Comparison of ENCODE assay signal across 8 mouse cellular contexts in genomic region chr17:84512516-84513085, GRCm38 (mm10). TPM values are rescaled to one million over a fixed set of nuclear protein-coding genes. Genes with fewer than 3 reads are reported as not detected.
DNase-seq lines count a peak whose midpoint lies in the region; ATAC-seq and TF ChIP-seq lines count a peak whose summit lies in the region.

No protein-coding gene starts in this region.

- H3K27ac ChIP-seq in heart, embryonic 12.5 days (ENCODE audit: poor library complexity, severe bottlenecking): no peak overlapping the region
- no peak overlapping the region for H3K27ac ChIP-seq in cortical plate, adult 2 months (ENCODE audit: insufficient read depth, low read length)
- no peak overlapping the region for H3K27ac ChIP-seq in hindbrain, embryonic 14.5 days
- peak overlapping the region; percentile 90 for H3K27ac ChIP-seq in lung, postnatal 0 days (ENCODE audit: low read length)

- peak overlapping the region; percentile 84; the same call in 1 of the 2 replicates for H3K9ac ChIP-seq in heart, embryonic 12.5 days
- H3K9ac ChIP-seq in hindbrain, embryonic 14.5 days: peak overlapping the region; percentile 77
- H3K9ac ChIP-seq in lung, postnatal 0 days (replicated peaks; ENCODE audit: low read depth): peak overlapping the region; percentile 58

- no peak for TF ChIP-seq POLR2A in cortical plate, adult 2 months (IDR thresholded peaks at IDR 0.05; ENCODE audit: extremely low read depth, insufficient read depth, low read length)

- no peak for DNase-seq in heart, adult 11 months
- DNase-seq in hindbrain, embryonic 14.5 days (ENCODE audit: low spot score): no peak
- DNase-seq in lung, postnatal 0 days (ENCODE audit: low spot score): peak; percentile 67
- DNase-seq in right cerebral cortex, postnatal 36 days (ENCODE audit: low spot score in 2 of 2): no peak
- DNase-seq in frontal cortex, adult 2 months (ENCODE audit: extremely low spot score in 1 of 2, low spot score in 1 of 2): no peak
- DNase-seq in right cerebral cortex, postnatal 10 days (ENCODE audit: low spot score in 2 of 2): no peak

- 35% methylated on average over 4 of the region's 4 CpGs for WGBS in heart, embryonic 12.5 days
- WGBS in hindbrain, embryonic 14.5 days: 33% methylated on average over 4 of the region's 4 CpGs
- 5% methylated on average over 4 of the region's 4 CpGs for WGBS in lung, postnatal 0 days

- peak overlapping the region; percentile 99 for H3K4me2 ChIP-seq in heart, embryonic 12.5 days
- H3K4me2 ChIP-seq in hindbrain, embryonic 14.5 days (replicated peaks): peak overlapping the region; percentile 88
- peak overlapping the region; percentile 86 for H3K4me2 ChIP-seq in lung, postnatal 0 days (replicated peaks; ENCODE audit: low read depth, low read length)

- TF ChIP-seq CTCF in cortical plate, adult 2 months (IDR thresholded peaks at IDR 0.05; ENCODE audit: extremely low read depth, insufficient read depth, low read length): no peak
- 0 out of 2 replicates have a peak, but pooled peaks have one; percentile 34 for TF ChIP-seq CTCF in lung, postnatal 0 days (IDR thresholded peaks at IDR 0.05)

- no peaks in the 10 kb centered on the region for H3K9me3 ChIP-seq in heart, embryonic 12.5 days (replicated peaks)
- H3K9me3 ChIP-seq in hindbrain, embryonic 14.5 days (ENCODE audit: control insufficient read depth, low read length): no peaks in the 10 kb centered on the region
- H3K9me3 ChIP-seq in lung, postnatal 0 days (ENCODE audit: low read length): no peaks in the 10 kb centered on the region

- H3K4me1 ChIP-seq in heart, embryonic 12.5 days (replicated peaks): peaks cover 15% of the 10 kb centered on the region
- H3K4me1 ChIP-seq in cortical plate, adult 2 months (ENCODE audit: control insufficient read depth, insufficient read depth, low read length): peaks cover 6% of the 10 kb centered on the region
- peaks cover 11% of the 10 kb centered on the region for H3K4me1 ChIP-seq in hindbrain, embryonic 14.5 days (replicated peaks; ENCODE audit: control insufficient read depth, insufficient read depth, low read length)
- H3K4me1 ChIP-seq in lung, postnatal 0 days (ENCODE audit: insufficient read depth, low read depth, low read length): no peaks in the 10 kb centered on the region

- H3K27me3 ChIP-seq in heart, embryonic 12.5 days (replicated peaks): no peaks in the 10 kb centered on the region
- no peaks in the 10 kb centered on the region for H3K27me3 ChIP-seq in hindbrain, embryonic 14.5 days (ENCODE audit: control insufficient read depth, insufficient read depth, low read length)
- no peaks in the 10 kb centered on the region for H3K27me3 ChIP-seq in lung, postnatal 0 days (replicated peaks; ENCODE audit: insufficient read depth, low read length)

- ATAC-seq in heart, embryonic 12.5 days (ENCODE audit: insufficient number of reproducible peaks, low FRiP score): no peak
- peak; percentile 6; the same call in 1 of the 2 replicates for ATAC-seq in hindbrain, embryonic 14.5 days (ENCODE audit: low FRiP score)
- peak; percentile 56 for ATAC-seq in lung, postnatal 0 days

- peak overlapping the region; percentile 86 for H3K4me3 ChIP-seq in heart, embryonic 12.5 days
- peak overlapping the region; percentile 49 for H3K4me3 ChIP-seq in cortical plate, adult 2 months (ENCODE audit: insufficient read depth, low read length)
- H3K4me3 ChIP-seq in hindbrain, embryonic 14.5 days (replicated peaks; ENCODE audit: low read length): peak overlapping the region; percentile 69
- peak overlapping the region; percentile 82 for H3K4me3 ChIP-seq in lung, postnatal 0 days (ENCODE audit: low read depth, low read length)

- no peaks in the 10 kb centered on the region for H3K36me3 ChIP-seq in heart, embryonic 12.5 days
- no peaks in the 10 kb centered on the region for H3K36me3 ChIP-seq in hindbrain, embryonic 14.5 days (replicated peaks; ENCODE audit: control insufficient read depth, insufficient read depth)
- H3K36me3 ChIP-seq in lung, postnatal 0 days (ENCODE audit: insufficient read depth, low read length): no peaks in the 10 kb centered on the region

- TF ChIP-seq EP300 in lung, postnatal 0 days (IDR thresholded peaks at IDR 0.05): no peak

RNA-seq across cellular contexts. Expression of gene Plekhh2, which starts 0.9 kb away (rescaled TPM):
- 3.3 and 3.6 TPM in 2 replicates for polyA plus RNA-seq in heart, embryonic 12.5 days (2016; fragmentation: Nextera tagmentation; extraction: Ambion mirVana)
- polyA plus RNA-seq in cortical plate, adult 2 months (2012; rRNA removed): 4.8 and 5.5 TPM in 2 replicates
- polyA plus RNA-seq in hindbrain, embryonic 14.5 days (2014; fragmentation: Nextera tagmentation; extraction: Ambion mirVana): 2.5 and 2.6 TPM in 2 replicates
- 5.1 and 5.5 TPM in 2 replicates for polyA plus RNA-seq in lung, postnatal 0 days (2015; fragmentation: Nextera tagmentation; extraction: Ambion mirVana)
- 8.4 and 9.0 TPM in 2 replicates for polyA plus RNA-seq in frontal cortex, adult 2 months (2012; rRNA removed)

RNA-seq across cellular contexts. Expression of gene Thada, which starts 46.6 kb away (rescaled TPM):
- 6.4 and 7.8 TPM in 2 replicates for polyA plus RNA-seq in heart, embryonic 12.5 days (2016; fragmentation: Nextera tagmentation; extraction: Ambion mirVana)
- 5.2 and 5.4 TPM in 2 replicates for polyA plus RNA-seq in cortical plate, adult 2 months (2012; rRNA removed)
- 7.6 and 9.0 TPM in 2 replicates for polyA plus RNA-seq in hindbrain, embryonic 14.5 days (2014; fragmentation: Nextera tagmentation; extraction: Ambion mirVana)
- polyA plus RNA-seq in lung, postnatal 0 days (2015; fragmentation: Nextera tagmentation; extraction: Ambion mirVana): 2.3 and 2.8 TPM in 2 replicates
- polyA plus RNA-seq in frontal cortex, adult 2 months (2012; rRNA removed): 5.1 and 6.1 TPM in 2 replicates
